Mouse (Mus musculus) MEL (cell line): ENCODE measurements around the gene Ndufv1.

Source experiments
- EP300 ChIP-seq, 2 experiments: IDR thresholded peaks; 2 replicates each; pipeline ENCODE4 v1.6.1; 2011; ENCODE audit warnings: improper control_type of control experiment in 2 of 2, low read length in 2 of 2, low read depth in 1 of 2, mild to moderate bottlenecking in 1 of 2
- HCFC1 ChIP-seq: IDR thresholded peaks from 2 replicates; pipeline ENCODE4 v1.6.1; 2012; ENCODE audit warnings: low read depth, mild to moderate bottlenecking, inconsistent platforms, low read length, improper control_type of control experiment, moderate library complexity
- MXI1 ChIP-seq: IDR thresholded peaks from 2 replicates; pipeline ENCODE4 v1.6.1; 2011; ENCODE audit warnings: mild to moderate bottlenecking, low read depth, low read length, improper control_type of control experiment
- NELFE ChIP-seq: IDR thresholded peaks from 2 replicates; pipeline ENCODE4 v1.6.1; 2011; ENCODE audit warnings: low read depth, low read length, improper control_type of control experiment

DNA sequence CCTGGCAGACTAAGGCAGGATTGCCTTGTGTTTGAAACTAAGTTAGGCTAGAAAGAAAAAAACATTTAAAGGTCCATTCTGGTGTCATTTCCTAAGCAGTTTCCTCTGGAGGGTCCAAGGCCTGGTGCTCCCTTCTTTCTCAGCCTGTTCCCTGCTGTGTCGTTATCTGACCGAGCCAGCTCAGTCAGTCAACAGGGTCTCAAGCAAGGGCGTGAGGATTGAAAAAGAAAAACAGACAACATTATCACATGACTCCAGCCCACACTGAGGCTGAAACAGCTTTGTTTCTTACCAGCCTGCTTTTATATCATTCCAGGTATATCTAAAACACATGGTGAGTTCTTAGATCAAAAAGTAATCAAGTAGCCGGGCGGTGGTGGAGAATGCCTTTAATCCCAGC lies 3.0 kb upstream of the Ndufv1 start:
- TF ChIP-seq HCFC1 (no peak), NELFE (no peak), EP300 (IDR thresholded peaks at IDR 0.05; ENCODE audit: low read depth in 1 of 2, low read length in 2 of 2) (no peak), MXI1 (no peak)
